Mouse (Mus musculus): ENCODE measurements around the gene 4930544D05Rik.

Gene 4930544D05Rik

GRCm38 (mm10) chr11:70656456-70656927, 40.8 kb downstream of the 4930544D05Rik start:
- no peak for DNase-seq (ENCODE audit: low read depth, low spot score)

GRCm38 (mm10) chr11:70656964-70657363, 41.3 kb downstream of the 4930544D05Rik start, which contains the start of gene Eno3:
TSS of gene Eno3 (plus strand) at chr11:70657202.
- no peak for DNase-seq (ENCODE audit: low read depth, low spot score)

DNA sequence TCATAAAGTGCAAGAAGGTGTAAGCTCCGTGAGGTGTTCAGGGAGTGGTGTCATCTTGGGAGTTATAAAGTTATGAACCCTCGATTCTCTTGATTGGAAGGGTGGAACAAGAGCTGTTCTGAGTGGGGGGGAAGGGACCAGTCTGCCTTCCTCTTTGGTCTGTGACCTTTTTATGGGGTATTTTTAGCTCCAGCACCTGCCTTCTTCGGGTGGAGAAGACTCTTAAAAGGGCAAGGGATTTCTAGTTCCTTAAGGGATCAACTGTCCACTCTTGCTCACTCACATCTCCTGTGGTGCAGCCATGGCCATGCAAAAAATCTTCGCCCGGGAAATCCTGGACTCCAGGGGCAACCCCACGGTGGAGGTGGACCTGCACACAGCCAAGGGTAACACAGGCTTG, 41.9 kb downstream of the 4930544D05Rik start:
- no peak for DNase-seq (ENCODE audit: low read depth, low spot score)

DNA sequence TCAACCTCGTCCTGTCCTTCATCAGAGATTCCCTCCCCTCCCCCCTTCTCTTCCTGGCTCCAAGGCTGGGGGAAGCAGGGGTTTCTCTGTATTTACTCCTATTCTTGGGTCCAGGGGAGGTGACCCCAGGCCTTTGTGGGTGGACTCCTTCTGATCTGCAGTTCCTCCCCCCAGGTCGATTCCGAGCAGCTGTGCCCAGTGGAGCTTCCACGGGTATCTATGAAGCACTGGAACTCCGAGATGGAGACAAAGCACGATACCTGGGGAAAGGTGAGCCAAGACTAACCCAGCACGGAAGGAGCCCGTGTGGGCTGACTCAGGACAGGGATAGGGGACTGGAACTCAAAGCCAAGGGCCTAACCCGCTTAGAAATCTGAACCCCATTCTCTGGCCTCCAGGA, 42.3 kb downstream of the 4930544D05Rik start:
- DNase-seq (ENCODE audit: low read depth, low spot score) = no peak

DNA sequence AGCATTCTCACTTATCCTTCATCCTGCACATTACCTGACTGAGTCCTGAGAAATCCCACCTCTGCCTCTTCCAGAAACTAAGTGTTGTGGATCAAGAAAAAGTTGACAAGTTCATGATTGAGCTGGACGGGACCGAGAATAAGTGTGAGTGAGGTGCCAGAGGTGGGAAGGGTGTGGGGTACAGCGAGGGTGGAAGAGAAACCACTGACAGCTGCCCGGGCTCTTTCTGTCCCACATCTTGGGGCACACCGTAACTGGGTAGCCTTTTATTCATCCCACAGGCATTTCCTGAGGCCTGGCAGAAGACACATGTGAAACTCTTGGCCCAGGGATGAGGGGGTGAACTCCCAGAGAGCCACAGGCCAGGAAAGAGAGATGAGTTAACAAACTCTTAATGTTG, 42.9 kb downstream of the 4930544D05Rik start:
- no peak for DNase-seq (ENCODE audit: low read depth, low spot score)

GRCm38 (mm10) chr11:70658942-70659341, 43.3 kb downstream of the 4930544D05Rik start:
- DNase-seq (ENCODE audit: low read depth, low spot score) = no peak

DNA sequence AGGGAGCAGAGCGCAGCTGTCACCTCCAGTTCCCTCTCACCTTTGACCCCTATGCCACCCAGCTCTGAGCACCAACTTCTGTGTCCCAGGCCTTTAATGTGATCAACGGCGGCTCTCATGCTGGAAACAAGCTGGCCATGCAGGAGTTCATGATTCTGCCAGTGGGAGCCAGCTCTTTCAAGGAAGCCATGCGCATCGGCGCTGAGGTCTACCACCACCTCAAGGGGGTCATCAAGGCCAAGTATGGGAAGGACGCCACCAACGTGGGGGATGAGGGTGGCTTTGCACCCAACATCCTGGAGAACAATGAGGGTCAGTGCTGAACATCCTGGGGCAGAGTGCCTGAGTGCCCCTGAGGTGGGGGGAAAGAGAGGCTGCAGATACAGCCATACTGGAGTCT, 44.9 kb downstream of the 4930544D05Rik start:
- DNase-seq (ENCODE audit: low read depth, low spot score) = no peak

DNA sequence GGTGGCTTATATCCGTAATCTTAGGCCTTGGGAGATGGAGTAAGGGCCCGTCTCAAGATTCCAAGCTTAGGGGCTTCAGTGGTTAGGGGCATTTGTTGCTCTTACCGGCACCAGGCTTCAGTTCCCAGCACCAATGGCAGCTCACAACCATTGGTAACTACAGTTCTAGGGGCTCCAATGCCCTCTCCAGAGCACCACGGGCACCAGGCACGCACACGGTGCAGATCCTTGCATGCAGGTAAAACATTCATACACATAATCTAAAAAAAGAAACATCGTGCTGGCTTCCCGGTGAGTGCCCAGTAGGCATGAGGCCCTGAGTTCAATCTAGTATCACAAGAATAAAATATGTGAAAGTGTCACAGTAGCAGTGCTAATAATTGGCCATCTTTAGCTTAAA, 47.5 kb downstream of the 4930544D05Rik start:
- DNase-seq (ENCODE audit: low read depth, low spot score) = no peak

GRCm38 (mm10) chr11:70663957-70664356, 48.3 kb downstream of the 4930544D05Rik start:
- DNase-seq (ENCODE audit: low read depth, low spot score) = no peak

DNA sequence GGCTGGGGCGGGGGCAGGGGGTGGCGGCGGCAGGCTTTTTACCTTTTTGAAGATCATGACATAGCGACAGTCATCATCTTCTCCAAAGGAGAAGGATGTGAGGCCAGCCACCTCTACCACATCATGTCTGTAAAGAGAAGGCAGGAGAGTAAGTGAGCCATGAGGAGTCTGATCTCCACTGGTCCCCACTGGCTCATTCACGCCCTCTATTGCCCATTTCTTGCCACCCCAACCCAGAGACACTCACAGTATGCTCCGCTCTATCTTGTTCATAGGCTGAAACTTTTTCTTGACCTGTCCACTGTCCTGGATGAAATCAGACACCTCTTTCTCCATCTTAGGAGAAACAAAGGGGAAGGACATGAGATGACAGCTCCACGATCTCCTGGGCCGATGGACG, 49.1 kb downstream of the 4930544D05Rik start:
- DNase-seq (ENCODE audit: low read depth, low spot score) = no peak
